Mouse (Mus musculus) heart, embryonic 16.5 days (tissue): ENCODE results near the gene Cenpx. TPM values are rescaled to one million over a fixed set of nuclear protein-coding genes. Genes with fewer than 3 reads are reported as not detected.

Experiments
- polyA plus RNA-seq: library from polyadenylated mRNA; unstranded; fragments of >200 nt; fragmentation: Nextera tagmentation; extraction: Ambion mirVana; gene quantifications from 2 replicates; pipeline ENCODE4 v1.2.1, GENCODE M21; 2015

The Cenpx gene
- polyA plus RNA-seq, 1 experiment from 2014 or later: 107 TPM

Other genes with a start within 250 kb of the Cenpx start
- gene Arl16, start 246.1 kb downstream of the Cenpx start, polyA plus RNA-seq: 33.6 and 34.2 TPM in 2 replicates
- gene Mrpl12, start 229.1 kb downstream of the Cenpx start, polyA plus RNA-seq: 247 and 252 TPM in 2 replicates
- 39.6 and 43.9 TPM in 2 replicates for gene Slc25a10, start 221.9 kb downstream of the Cenpx start, polyA plus RNA-seq
- 1.4 and 2.7 TPM in 2 replicates for gene Gcgr, start 183.0 kb downstream of the Cenpx start, polyA plus RNA-seq
- gene Mcrip1, start 164.0 kb downstream of the Cenpx start, polyA plus RNA-seq: 134 and 139 TPM in 2 replicates
- gene Ppp1r27, start 162.6 kb downstream of the Cenpx start, polyA plus RNA-seq: 3.3 and 8.5 TPM in 2 replicates
- gene P4hb, start 140.5 kb downstream of the Cenpx start, polyA plus RNA-seq: 435 and 437 TPM in 2 replicates
- 435 and 439 TPM in 2 replicates for gene Arhgdia, start 132.1 kb downstream of the Cenpx start, polyA plus RNA-seq
- 223 and 229 TPM in 2 replicates for gene Alyref, start 115.4 kb downstream of the Cenpx start, polyA plus RNA-seq
- 179 and 193 TPM in 2 replicates for gene Anapc11, start 115.3 kb downstream of the Cenpx start, polyA plus RNA-seq
- gene Npb, start 105.3 kb downstream of the Cenpx start, polyA plus RNA-seq: 13.6 and 15.5 TPM in 2 replicates
- gene Pcyt2, start 95.8 kb downstream of the Cenpx start, polyA plus RNA-seq: 109 and 117 TPM in 2 replicates
- 21.1 and 28.1 TPM in 2 replicates for gene Sirt7, start 88.5 kb downstream of the Cenpx start, polyA plus RNA-seq
- gene Mafg, start 80.1 kb downstream of the Cenpx start, polyA plus RNA-seq: 14.7 and 19.1 TPM in 2 replicates
- 15.2 and 18.5 TPM in 2 replicates for gene Pycr1, start 70.0 kb downstream of the Cenpx start, polyA plus RNA-seq
- 17.0 and 19.5 TPM in 2 replicates for gene Myadml2, start 65.6 kb downstream of the Cenpx start, polyA plus RNA-seq
- 0.20 and 1.00 TPM in 2 replicates for gene Notum, start 52.6 kb downstream of the Cenpx start, polyA plus RNA-seq
- 105 and 109 TPM in 2 replicates for gene Aspscr1, start 40.8 kb downstream of the Cenpx start, polyA plus RNA-seq
- 34.1 and 34.8 TPM in 2 replicates for gene Lrrc45, start 187 bp upstream of the Cenpx start, polyA plus RNA-seq
- gene Rac3, start 7.7 kb upstream of the Cenpx start, polyA plus RNA-seq: 8.7 and 10.6 TPM in 2 replicates
- 15.3 and 17.1 TPM in 2 replicates for gene Dcxr, start 13.5 kb upstream of the Cenpx start, polyA plus RNA-seq
- 54.8 and 59.4 TPM in 2 replicates for gene Cbr2, start 18.4 kb upstream of the Cenpx start, polyA plus RNA-seq
- 1.3 and 6.9 TPM in 2 replicates for gene Hmga1b, start 49.1 kb upstream of the Cenpx start, polyA plus RNA-seq
- gene Rfng, start 70.5 kb upstream of the Cenpx start, polyA plus RNA-seq: 27.8 and 28.4 TPM in 2 replicates
- gene Gps1, start 70.5 kb upstream of the Cenpx start, polyA plus RNA-seq: 124 and 135 TPM in 2 replicates
- 44.7 and 49.7 TPM in 2 replicates for gene Dus1l, start 82.7 kb upstream of the Cenpx start, polyA plus RNA-seq
- gene Fasn, start 110.8 kb upstream of the Cenpx start, polyA plus RNA-seq: 24.9 and 28.7 TPM in 2 replicates
- gene Ccdc57, start 219.1 kb upstream of the Cenpx start, polyA plus RNA-seq: 4.0 and 4.5 TPM in 2 replicates
- gene Slc16a3, start 234.7 kb upstream of the Cenpx start, polyA plus RNA-seq: 164 and 206 TPM in 2 replicates